Mouse (Mus musculus) kidney, embryonic 15.5 days (tissue): ENCODE measurements around the gene Taok1. TPM values are rescaled to one million over a fixed set of nuclear protein-coding genes. Genes with fewer than 3 reads are reported as not detected.
A peak's percentile ranks its signal among the peaks of the same experiment; 100 is the strongest.

Experiments used
- ATAC-seq: fragments of 200-750 bp; cut with Nextera tagmentation; replicated peaks from 2 replicates; pipeline ENCODE4 v1.8.0; 2017; ENCODE audit warnings: moderate TSS enrichment; ENCODE audit not compliant: low FRiP score
- H3K27ac ChIP-seq: fragments of 300-500 bp; sonication (generic); 2 replicates; pipeline ENCODE4 v1.5.1; 2015; ENCODE audit warnings: mild to moderate bottlenecking, inconsistent platforms
- H3K27me3 ChIP-seq: fragments of 300-500 bp; sonication (generic); 2 replicates; pipeline ENCODE4 v1.6.1; 2015; ENCODE audit warnings: inconsistent platforms
- H3K36me3 ChIP-seq: fragments of 300-500 bp; sonication (generic); 2 replicates; pipeline ENCODE4 v1.6.1; 2015; ENCODE audit warnings: inconsistent platforms
- H3K4me1 ChIP-seq: fragments of 300-500 bp; sonication (generic); 2 replicates; pipeline ENCODE4 v1.6.1; 2015; ENCODE audit warnings: inconsistent platforms
- H3K4me2 ChIP-seq: fragments of 300-500 bp; sonication (generic); 2 replicates; pipeline ENCODE4 v1.6.1; 2015; ENCODE audit warnings: moderate library complexity, mild to moderate bottlenecking, inconsistent platforms
- H3K4me3 ChIP-seq: fragments of 300-500 bp; sonication (generic); replicated peaks from 2 replicates; pipeline ENCODE4 v1.5.1; 2015; ENCODE audit warnings: mild to moderate bottlenecking, inconsistent platforms
- H3K9ac ChIP-seq: fragments of 300-500 bp; sonication (generic); 2 replicates; pipeline ENCODE4 v1.6.1; 2015; ENCODE audit warnings: mild to moderate bottlenecking, inconsistent platforms
- H3K9me3 ChIP-seq: fragments of 300-500 bp; sonication (generic); replicated peaks from 2 replicates; pipeline ENCODE4 v1.6.1; 2016; ENCODE audit warnings: inconsistent platforms
- WGBS: fragments of 180-500 bp; shearing (Covaris S2); methylation state at CpG from one replicate; pipeline ENCODE4 v1.1.7; 2015; ENCODE audit warnings: mixed read lengths; 5-methylcytosine and 5-hydroxymethylcytosine counted together
- polyA plus RNA-seq: library from polyadenylated mRNA; unstranded; fragments of >200 nt; fragmentation: Nextera tagmentation; extraction: Ambion mirVana; gene quantifications from 2 replicates; pipeline ENCODE4 v1.2.1, GENCODE M21; 2015

Gene Taok1
- polyA plus RNA-seq, 1 experiment from 2014 or later, result 15.5 TPM

GRCm38 (mm10) chr11:77514832-77515636 is 92.6 kb downstream of the Taok1 start, which contains the start of gene Abhd15:
Gene Abhd15, plus strand, starts transcription at chr11:77515121.
- Histone ChIP-seq H3K9ac (peak within 1 kb of the TSS; percentile 46), H3K27me3 (peaks cover 33% of the 10 kb centered on the region), H3K4me2 (peak within 1 kb of the TSS; percentile 88), H3K9me3 (no peaks in the 10 kb centered on the region), H3K36me3 (0 out of 2 replicates have a peak, but pooled peaks cover 2% of the 10 kb centered on the region), H3K4me1 (peaks cover 46% of the 10 kb centered on the region), H3K4me3 (peak within 1 kb of the TSS; percentile 78), H3K27ac (peak within 1 kb of the TSS; percentile 74; the same call in 1 of the 2 replicates)
- peak; percentile 57 for ATAC-seq
- under 1% methylated on average over 70 of the region's 72 CpGs for WGBS

- no peak for ATAC-seq
- WGBS, result 8% methylated on average over 19 of the region's 19 CpGs
- Histone ChIP-seq H3K9me3 (no peaks in the 10 kb centered on the region), H3K4me3 (peak overlapping the region; percentile 78), H3K9ac (peak overlapping the region; percentile 46), H3K36me3 (peaks cover 6% of the 10 kb centered on the region; the same call in 1 of the 2 replicates), H3K4me2 (peak overlapping the region; percentile 88), H3K27ac (0 out of 2 replicates have a peak overlapping the region, but pooled peaks have one; percentile 13), H3K27me3 (peaks cover 33% of the 10 kb centered on the region), H3K4me1 (peaks cover 53% of the 10 kb centered on the region)
Measured at GRCm38 (mm10) chr11:77514281-77514831, 93.3 kb downstream of the Taok1 start.

GRCm38 (mm10) chr11:77513811-77514170 is 93.8 kb downstream of the Taok1 start:
- WGBS, result 8% methylated on average over 10 of the region's 10 CpGs
- Histone ChIP-seq H3K4me2 (peak overlapping the region; percentile 88), H3K27me3 (peaks cover 33% of the 10 kb centered on the region), H3K27ac (peak overlapping the region; percentile 74), H3K9me3 (no peaks in the 10 kb centered on the region), H3K36me3 (peaks cover 10% of the 10 kb centered on the region; the same call in 1 of the 2 replicates), H3K9ac (peak overlapping the region; percentile 50), H3K4me1 (peaks cover 59% of the 10 kb centered on the region), H3K4me3 (peak overlapping the region; percentile 78)
- no peak for ATAC-seq

GRCm38 (mm10) chr11:77512891-77513810 is 94.5 kb downstream of the Taok1 start:
- WGBS, result under 1% methylated on average over 83 of the region's 84 CpGs
- Histone ChIP-seq H3K27me3 (peaks cover 29% of the 10 kb centered on the region), H3K9me3 (no peaks in the 10 kb centered on the region), H3K9ac (peak overlapping the region; percentile 75), H3K4me2 (peak overlapping the region; percentile 88), H3K4me1 (peaks cover 65% of the 10 kb centered on the region), H3K4me3 (peak overlapping the region; percentile 78), H3K36me3 (peaks cover 14% of the 10 kb centered on the region; the same call in 1 of the 2 replicates), H3K27ac (peak overlapping the region; percentile 90)
- peak; percentile 68 for ATAC-seq

GRCm38 (mm10) chr11:77511336-77511735 is 96.3 kb downstream of the Taok1 start:
- peaks cover 29% of the 10 kb centered on the region for H3K36me3 ChIP-seq
- H3K9ac ChIP-seq, result no peak overlapping the region
- no peak overlapping the region for H3K27ac ChIP-seq
- 67% methylated on average over 5 of the region's 5 CpGs for WGBS
- peaks cover 19% of the 10 kb centered on the region for H3K27me3 ChIP-seq
- no peak overlapping the region for H3K4me2 ChIP-seq
- H3K9me3 ChIP-seq, result no peaks in the 10 kb centered on the region
- ATAC-seq, result no peak
- peaks cover 62% of the 10 kb centered on the region for H3K4me1 ChIP-seq
- H3K4me3 ChIP-seq, result no peak overlapping the region

GRCm38 (mm10) chr11:77508068-77509021 is 99.3 kb downstream of the Taok1 start:
- Histone ChIP-seq H3K27ac (peak overlapping the region; percentile 71), H3K36me3 (peaks cover 59% of the 10 kb centered on the region)

GRCm38 (mm10) chr11:77507426-77507825 is 100.2 kb downstream of the Taok1 start:
- H3K27ac ChIP-seq, result peak overlapping the region; percentile 20; the same call in 1 of the 2 replicates
- no peak overlapping the region for H3K4me3 ChIP-seq
- no peak for ATAC-seq
- 70% methylated on average over 4 of the region's 4 CpGs for WGBS
- no peaks in the 10 kb centered on the region for H3K9me3 ChIP-seq
- H3K4me2 ChIP-seq, result no peak overlapping the region
- no peak overlapping the region for H3K9ac ChIP-seq
- H3K27me3 ChIP-seq, result no peaks in the 10 kb centered on the region
- H3K36me3 ChIP-seq, result peaks cover 68% of the 10 kb centered on the region
- peaks cover 37% of the 10 kb centered on the region for H3K4me1 ChIP-seq

More at GRCm38 (mm10) chr11:77508068-77509021, 99.3 kb downstream of the Taok1 start:
- peak overlapping the region; percentile 87 for H3K4me2 ChIP-seq
- no peaks in the 10 kb centered on the region for H3K27me3 ChIP-seq
- peak overlapping the region; percentile 52 for H3K9ac ChIP-seq
- no peaks in the 10 kb centered on the region for H3K9me3 ChIP-seq
- peaks cover 36% of the 10 kb centered on the region for H3K4me1 ChIP-seq
- H3K4me3 ChIP-seq, result peak overlapping the region; percentile 45
- peak; percentile 53 for ATAC-seq
- WGBS, result 14% methylated on average over 49 of the region's 49 CpGs

- ATAC-seq, result no peak
- Histone ChIP-seq H3K4me1 (peaks cover 34% of the 10 kb centered on the region), H3K4me3 (no peak overlapping the region), H3K9me3 (no peaks in the 10 kb centered on the region), H3K9ac (no peak overlapping the region), H3K27ac (no peak overlapping the region), H3K27me3 (no peaks in the 10 kb centered on the region), H3K36me3 (peaks cover 73% of the 10 kb centered on the region), H3K4me2 (no peak overlapping the region)
- WGBS, result 80% methylated on average over 6 of the region's 6 CpGs
Measured at GRCm38 (mm10) chr11:77506941-77507340, 100.7 kb downstream of the Taok1 start.

- Histone ChIP-seq H3K4me3 (no peak overlapping the region), H3K9ac (no peak overlapping the region), H3K27me3 (no peaks in the 10 kb centered on the region), H3K27ac (no peak overlapping the region), H3K4me1 (peaks cover 33% of the 10 kb centered on the region), H3K4me2 (no peak overlapping the region), H3K9me3 (no peaks in the 10 kb centered on the region), H3K36me3 (peaks cover 79% of the 10 kb centered on the region)
- WGBS, result 84% methylated on average over 14 of the region's 14 CpGs
- no peak for ATAC-seq
Measured at GRCm38 (mm10) chr11:77506273-77506672, 101.3 kb downstream of the Taok1 start.

GRCm38 (mm10) chr11:77505291-77505980 is 102.2 kb downstream of the Taok1 start:
- 86% methylated on average over 22 of the region's 22 CpGs for WGBS
- Histone ChIP-seq H3K36me3 (peaks cover 85% of the 10 kb centered on the region), H3K4me2 (no peak overlapping the region), H3K4me1 (peaks cover 40% of the 10 kb centered on the region), H3K9ac (no peak overlapping the region), H3K27me3 (no peaks in the 10 kb centered on the region), H3K27ac (no peak overlapping the region), H3K9me3 (no peaks in the 10 kb centered on the region), H3K4me3 (no peak overlapping the region)
- ATAC-seq, result no peak
